Mouse (Mus musculus) embryo, embryonic 10 days (tissue): ENCODE results near the gene Srsf3.

Source experiments
- DNase-seq: peaks from one replicate; pipeline ENCODE4 v3.0.0-alpha.2; 2015; ENCODE audit warnings: low spot score

The Srsf3 gene

GRCm38 (mm10) chr17:29092497-29092896 lies 60.1 kb downstream of the Srsf3 start:
- no peak for DNase-seq
